Mouse (Mus musculus): ENCODE data around the gene Swt1.
"Not testable (repeated sequence)": the region's sequence is repeated elsewhere in the genome, so short reads cannot be mapped to it uniquely, and the experiment has no call there.

Gene Swt1

DNA sequence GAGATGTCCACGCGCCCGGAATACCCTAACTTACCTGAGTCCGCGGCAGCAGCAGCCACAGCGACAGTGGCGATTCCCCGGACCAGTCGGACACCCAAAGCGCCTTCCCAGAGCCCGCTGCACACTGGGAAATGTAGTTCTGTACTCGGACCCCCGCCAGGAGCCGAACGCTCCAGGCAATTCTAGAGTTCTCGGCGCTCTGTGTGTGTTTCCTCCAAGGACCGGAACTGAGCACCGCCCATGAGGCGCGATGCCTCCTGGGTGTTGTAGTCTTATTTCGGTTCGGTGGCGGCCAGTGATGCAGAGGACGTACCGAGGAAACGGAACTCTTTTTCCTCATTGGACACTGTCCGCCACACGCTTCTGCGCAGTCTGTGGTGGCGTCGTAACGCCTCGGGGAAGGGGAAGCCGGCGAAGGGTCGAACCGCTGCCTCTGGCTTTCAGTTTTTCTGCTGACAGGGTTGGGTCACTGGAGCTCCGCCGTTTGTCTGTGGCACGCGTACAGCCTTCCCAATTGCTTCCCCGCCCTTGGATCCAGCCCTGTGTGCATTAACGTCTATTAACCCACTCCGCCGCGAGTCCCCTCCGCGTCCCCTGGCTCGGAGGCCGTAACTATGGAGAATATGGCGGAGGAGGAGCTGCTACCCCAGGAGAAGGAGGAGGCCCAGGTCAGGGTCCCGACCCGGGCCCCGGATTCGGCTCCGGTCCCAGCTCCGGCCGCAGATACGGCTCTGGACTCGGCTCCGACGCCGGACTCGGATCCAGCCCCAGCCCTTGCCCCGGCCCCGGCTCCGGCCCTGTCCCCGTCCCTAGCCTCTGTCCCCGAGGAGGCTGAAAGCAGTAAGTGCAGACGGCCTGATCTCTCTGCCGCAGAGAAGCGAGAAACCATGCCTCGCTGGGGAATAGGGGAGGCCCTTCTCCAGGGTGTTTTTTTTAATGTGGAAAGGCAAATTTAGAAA, at the start of gene Swt1, which contains the start of gene Trmt1l:
TSS of gene Swt1 (minus strand) at position 193 of the 959 bp plus-strand sequence.
TSS of gene Trmt1l (plus strand) at position 280 of the 959 bp plus-strand sequence.
- DNase-seq (ENCODE audit: low read depth, low spot score): peak; percentile 95

DNA sequence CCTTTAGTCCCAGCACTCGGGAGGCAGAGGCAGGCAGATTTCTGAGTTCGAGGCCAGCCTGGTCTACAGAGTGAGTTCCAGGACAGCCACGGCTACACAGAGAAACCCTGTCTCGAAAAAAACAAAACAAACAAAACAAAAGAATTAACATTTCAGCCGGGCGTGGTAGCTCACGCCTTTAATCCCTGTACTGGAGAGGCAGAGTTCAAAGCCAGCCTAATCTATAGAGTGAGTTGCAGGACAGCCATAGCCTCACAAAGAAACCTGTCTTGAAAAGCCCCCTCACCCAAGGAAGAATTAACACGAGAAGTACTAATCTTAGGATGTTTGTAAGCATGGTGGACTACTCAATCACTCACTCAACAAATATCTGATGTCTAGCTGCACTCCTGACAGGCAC, 44.1 kb upstream of the Swt1 start:
- DNase-seq (ENCODE audit: low read depth, low spot score): not testable (repeated sequence)

DNA sequence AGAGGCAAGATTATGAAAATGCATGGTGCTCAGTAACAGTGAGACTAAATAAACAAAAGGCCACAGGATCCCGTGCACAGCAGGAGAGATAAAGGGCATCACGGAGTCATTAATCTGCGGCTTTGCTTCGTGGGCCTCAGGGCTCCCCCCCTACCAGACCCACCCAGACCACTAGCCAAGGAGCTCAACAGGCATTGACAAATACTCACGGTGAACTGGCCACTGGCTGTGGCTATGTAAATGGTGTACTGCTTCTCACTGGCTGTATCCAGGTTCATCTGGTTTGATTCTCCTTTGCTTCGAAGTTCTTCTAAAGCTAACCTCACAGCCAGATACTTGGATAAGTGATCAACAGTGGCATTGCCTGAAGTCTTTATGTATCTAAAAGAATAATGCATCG, 43.2 kb upstream of the Swt1 start:
- no peak for DNase-seq (ENCODE audit: low read depth, low spot score)

DNA sequence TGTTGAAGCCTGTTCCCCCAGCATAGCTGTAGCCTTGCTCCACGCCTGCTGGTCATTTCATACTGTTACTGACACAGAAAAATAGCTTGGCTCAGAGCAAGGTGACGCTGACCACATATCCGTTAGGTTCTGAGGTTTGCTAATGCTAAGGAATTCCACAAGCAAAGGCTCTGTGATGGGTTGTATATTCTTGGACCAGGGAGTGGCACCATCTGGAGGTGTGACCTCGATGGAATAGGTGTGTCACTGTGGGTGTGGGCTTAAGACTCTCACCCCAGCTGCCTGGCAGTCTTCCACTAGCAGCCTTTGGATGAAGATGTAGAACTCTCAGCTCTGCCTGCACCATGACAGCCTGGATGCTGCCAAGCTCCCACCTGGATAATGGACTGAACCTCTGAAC, 38.3 kb upstream of the Swt1 start:
- DNase-seq (ENCODE audit: low read depth, low spot score): no peak

DNA sequence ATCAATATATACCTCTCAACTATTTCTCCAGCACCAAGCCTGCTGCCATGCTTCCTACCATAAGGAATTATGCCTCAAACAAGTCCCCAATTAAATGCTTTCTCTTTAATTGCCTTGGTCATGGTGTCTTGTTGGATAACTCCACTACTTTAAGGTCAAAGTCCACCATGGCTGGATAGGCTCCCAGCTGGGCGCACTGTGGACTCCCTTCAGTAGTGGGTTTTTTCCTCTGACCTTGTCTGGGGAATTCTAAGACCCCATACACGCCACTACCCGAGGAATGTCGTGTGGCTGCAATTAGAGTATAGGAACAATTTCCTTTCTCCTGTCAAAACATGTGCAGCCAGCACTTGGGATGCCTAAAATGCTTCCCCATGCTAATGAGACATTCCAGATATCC, 36.7 kb upstream of the Swt1 start:
- no peak for DNase-seq (ENCODE audit: low read depth, low spot score)

DNA sequence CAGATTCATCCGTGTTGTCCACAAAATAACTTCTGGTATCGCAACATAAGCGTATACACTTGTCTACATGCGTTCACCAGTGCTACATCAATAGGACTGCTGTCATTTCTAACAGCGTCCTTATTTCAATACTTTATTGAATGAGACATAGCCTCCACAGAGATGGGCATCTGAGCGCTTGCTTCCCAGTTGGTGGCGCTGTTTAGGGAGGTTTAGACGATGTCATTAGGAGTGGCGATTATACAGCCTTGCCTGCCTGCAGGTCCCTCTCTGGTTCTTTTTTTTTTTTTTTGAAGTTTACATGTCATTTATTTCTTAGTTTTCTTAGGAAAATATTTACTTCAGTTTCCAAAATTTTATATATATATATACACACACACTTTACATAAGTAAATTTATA, 33.0 kb upstream of the Swt1 start:
- DNase-seq (ENCODE audit: low read depth, low spot score): peak; percentile 27

DNA sequence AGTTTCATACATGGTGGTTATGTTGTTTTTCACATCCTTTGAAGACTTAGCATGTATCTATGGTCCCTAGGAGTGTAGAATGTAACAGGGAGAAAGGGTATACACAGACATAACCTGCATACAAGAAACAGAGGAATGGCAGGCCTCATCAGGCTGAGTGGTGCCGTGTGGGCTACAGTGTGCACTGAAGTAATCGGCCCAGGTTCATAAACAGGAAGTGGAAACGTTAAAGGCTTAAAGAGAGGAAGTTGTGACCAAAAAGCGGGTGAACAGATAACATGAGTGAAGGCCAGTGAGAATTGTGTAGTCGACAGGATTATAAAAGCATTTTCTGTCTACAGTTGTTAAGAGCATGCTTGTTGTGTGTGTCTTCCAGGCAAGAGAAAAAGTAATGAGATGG, 28.8 kb upstream of the Swt1 start:
- peak; percentile 53 for DNase-seq (ENCODE audit: low read depth, low spot score)

DNA sequence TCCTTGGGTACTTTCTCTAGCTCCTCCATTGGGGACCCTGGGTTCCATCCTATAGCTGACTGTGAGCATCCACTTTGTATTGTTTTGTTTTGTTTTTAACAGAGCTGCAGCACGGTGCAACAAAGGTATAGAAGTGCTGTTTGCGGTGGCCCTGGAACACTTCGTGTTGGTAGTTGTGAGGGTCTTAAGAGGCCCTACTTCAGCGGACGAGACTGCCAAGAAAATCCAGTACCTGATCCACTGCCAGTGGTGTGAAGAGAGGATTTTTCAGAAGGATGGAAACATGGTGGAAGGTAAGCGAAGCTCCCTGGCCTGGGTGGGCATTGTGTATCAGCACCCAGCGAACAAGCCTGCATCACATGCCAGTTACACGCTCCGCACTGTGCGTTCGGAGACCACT, 23.7 kb upstream of the Swt1 start:
- DNase-seq (ENCODE audit: low read depth, low spot score): no peak

DNA sequence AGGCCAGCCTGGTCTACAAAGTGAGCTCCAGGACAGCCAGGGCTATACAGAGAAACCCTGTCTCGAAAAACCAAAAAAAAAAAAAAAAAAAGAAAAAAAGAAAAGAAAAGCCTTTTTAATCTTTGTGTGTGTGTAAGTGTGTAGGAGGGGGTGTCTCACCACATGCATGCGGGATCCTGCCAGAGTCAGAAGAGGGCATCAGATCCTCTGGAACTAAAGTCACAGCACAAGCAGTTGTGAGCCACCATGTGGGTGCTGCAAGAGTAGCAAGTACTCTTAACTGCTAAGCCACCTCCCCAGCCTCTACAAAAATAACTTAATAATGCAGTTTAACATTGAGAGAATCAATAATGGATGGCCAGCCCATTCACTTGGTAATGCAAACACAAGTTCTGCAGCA, 22.6 kb upstream of the Swt1 start:
- DNase-seq (ENCODE audit: low read depth, low spot score): no peak

DNA sequence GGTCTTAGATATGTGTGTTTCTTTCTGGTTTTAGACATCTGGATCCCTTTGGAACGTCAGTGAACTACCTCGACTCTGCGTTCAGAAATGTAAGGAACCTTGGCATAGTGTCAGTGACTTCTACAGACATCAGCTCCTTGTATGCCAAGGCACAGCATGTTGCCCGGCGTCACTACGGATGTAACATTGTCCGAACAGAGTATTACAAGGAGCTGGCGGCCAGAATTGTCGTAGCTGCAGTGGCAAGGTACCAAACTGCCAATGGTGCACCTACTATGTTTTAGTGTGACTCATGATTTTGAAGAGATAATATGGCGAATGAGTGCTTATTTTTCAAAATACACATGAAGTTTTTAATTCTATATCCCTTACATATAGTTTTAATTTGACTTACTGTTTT, 21.6 kb upstream of the Swt1 start:
- DNase-seq (ENCODE audit: low read depth, low spot score): no peak

DNA sequence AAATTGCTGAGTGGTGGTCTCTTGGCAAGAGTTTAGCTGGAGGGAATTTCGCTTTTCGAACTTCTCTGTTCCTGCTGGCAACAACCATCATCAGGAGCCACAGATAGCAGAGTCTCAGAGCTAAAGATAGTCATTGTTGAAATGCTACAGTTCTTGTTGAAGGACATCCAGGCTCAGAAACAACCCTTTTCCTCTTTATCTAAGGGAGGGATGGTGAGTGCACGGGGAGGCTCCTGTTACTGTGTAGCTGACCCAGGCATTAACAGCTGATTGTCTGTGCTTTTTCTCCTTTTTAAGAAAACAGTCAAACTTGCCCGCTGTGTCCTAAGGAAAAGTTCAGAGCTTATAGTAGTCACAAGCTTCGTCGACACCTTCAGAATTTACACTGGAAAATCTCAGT, 7.2 kb upstream of the Swt1 start:
- DNase-seq (ENCODE audit: low read depth, low spot score): no peak

DNA sequence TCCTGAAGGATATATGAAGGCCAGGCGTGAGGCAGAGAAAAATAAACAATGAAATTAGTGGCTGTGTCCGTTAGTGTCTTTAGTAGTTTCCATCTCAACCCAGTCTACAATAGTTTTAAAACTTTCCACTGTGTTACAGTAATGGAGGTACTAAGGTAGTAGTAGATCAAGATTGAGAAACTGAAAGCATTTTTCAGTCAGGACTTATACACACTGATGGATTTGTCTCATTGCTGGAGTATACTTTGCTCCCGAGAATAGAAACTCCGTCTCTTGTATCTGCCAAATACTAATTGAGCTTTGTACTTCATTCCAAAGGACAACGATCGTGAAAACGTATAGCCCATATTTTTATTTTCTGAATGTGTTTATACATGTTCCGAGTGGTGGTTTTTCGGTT, 1.1 kb upstream of the Swt1 start:
- peak; percentile 23 for DNase-seq (ENCODE audit: low read depth, low spot score)

DNA sequence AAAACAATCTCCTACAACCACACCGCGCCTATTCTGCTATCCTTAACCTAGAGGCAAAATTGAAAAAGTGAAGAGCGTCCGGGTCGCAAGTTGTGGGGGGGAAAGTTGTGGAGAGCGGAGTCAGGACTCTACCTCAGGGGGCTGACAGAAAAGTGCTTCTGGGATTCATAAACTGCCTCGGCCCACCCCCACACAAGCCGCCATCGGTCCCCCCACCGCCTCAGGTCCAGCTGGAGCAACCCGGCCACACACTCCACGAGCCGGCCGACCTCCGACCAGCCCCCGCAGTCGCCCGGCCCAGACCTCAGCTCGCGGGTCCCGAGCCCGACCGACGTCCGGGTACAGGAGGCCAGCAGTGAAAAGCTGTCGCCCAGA, 380 bp downstream of the Swt1 start:
- no peak for DNase-seq (ENCODE audit: low read depth, low spot score)

DNA sequence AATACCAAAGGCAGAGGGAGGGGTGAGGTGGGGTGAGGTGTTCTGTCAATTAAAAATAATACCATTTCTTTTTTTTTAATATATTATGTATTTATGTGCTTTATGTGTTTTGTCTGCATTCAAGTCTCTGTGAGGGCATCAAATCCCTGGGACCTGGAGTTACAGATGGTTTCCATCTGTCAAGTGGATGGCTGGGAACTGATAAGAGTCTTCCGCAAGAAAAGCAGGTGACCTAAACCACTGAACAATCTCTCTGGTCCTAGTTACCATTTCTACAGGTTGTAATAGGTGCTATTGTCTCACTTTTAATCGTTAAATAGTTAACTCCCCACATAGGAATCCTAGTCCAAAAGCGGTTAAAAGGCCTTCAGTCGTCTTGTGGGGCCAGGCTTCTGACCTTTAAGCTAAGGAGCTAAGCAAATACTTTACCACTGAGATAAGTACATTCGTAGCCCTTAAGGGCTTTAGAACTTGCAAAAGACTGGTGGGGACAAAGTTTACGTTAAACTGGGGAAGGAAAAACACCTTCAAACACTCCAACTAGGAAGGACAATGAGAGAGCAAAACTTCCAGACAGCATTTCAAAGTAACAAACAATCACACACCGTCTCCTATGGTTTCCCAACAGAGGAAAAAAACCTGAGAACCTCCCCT, 1.2 kb downstream of the Swt1 start:
- no peak for DNase-seq (ENCODE audit: low read depth, low spot score)

DNA sequence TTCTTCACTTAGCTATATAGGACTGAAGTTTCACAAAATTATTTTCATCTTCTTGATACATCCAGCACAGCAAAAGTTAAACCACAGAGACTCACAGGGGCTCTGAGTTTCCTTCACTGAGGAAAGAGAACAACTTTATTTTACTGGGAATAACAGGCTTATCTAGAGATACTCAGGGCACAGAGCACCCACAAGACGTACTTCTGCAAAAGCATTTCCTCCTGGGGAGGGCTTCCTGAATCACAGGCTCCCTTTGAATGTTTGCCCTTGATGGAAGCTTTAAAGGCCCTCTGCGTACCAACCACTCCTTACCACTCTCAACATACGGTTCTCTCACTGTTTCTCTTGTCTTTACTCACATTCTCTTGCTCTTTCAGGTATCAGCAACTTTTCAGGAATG, 6.1 kb downstream of the Swt1 start:
- DNase-seq (ENCODE audit: low read depth, low spot score): no peak

DNA sequence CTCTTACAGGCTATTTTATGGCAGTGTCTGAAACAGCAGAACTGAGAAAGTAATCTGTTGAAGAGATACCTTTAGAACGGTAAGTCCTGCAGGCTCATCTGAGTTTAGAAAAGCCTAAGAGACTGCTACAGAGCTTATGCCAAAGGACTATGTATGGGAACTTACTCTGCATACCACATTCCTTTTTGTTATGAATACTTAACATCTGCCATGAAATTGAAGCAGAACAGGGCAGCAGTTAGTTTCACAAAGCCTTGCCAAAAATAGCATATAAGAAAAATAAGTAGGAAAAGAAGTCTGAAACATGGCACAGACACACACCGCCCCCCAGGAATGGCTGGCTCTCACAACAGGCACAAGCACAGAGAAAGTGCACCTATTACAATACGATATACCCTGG, 18.4 kb downstream of the Swt1 start:
- no peak for DNase-seq (ENCODE audit: low read depth, low spot score)

DNA sequence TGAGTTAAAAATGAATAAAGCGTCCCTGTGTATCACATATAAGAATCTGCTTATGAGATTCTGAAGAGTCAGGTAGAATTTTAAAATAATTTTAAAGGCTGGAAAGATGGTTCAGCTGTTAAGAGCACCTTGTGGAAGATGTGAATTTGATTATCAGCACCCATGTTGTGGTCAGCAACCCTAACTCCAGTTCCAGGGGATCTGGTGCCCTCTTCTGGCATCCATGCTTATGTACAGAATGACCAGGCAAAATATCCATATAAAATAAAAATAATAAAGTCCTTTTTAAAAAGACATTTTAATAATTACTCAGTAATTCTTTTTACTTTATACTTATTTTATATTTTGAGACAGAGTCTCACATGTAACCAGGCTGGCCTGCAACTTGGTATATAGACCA, 38.2 kb downstream of the Swt1 start:
- DNase-seq (ENCODE audit: low read depth, low spot score): peak; percentile 16

DNA sequence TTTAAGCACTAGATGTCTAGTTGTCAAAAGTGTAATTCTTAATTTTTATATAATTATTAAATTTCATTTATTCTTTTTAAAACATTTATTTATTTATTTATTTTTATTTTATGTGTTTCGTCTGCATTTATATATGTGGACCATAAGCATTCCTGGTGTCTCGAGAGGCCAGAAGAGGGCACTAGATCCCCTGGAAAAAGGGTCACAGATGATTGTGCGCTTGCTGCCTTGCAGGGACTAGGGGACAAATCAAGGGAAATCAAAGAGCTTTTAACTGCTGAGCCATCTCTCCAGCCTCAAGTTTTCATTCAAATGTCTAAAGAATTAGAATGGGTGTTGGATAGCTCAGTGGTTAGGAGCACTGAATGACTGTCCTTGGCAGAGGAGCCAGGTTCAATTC, 50.9 kb downstream of the Swt1 start:
- DNase-seq (ENCODE audit: low read depth, low spot score): no peak

DNA sequence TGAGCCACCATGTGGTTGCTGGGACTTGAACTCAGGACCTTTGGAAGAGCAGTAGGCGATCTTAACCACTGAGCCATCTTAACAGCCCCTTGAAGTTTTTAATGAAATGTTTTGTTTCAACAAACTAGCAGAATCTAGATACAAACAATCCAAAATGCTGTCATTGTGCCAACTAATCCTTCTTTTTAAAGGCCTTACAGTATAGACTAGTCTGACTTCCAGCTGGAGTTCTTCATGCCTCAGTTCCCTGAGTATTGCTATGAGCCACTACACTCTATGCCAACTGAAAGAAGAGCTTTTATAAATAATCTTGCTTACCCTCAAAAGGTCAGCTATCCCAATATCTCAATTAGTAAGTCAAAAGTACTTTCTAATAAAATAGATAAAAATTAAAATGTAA, 55.4 kb downstream of the Swt1 start:
- no peak for DNase-seq (ENCODE audit: low read depth, low spot score)

DNA sequence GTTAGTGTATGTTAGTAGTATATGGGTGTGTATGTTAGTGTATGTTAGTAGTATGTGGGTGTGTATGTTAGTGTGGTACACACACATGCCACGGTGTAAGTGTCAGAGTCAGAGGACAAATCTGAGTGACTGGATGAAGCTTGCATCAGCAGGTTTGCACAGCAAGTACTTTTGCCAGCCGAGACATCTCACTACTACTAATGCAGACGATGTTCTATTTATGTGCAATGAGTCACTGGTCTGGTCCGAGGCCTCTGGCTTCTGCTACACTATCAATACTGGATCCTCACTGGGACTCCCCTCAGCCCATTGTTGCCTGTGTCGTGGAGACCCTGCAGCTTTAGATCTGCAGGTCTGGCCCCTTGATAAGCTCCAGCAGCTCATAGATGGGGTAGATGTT, 56.7 kb downstream of the Swt1 start:
- no peak for DNase-seq (ENCODE audit: low read depth, low spot score)

DNA sequence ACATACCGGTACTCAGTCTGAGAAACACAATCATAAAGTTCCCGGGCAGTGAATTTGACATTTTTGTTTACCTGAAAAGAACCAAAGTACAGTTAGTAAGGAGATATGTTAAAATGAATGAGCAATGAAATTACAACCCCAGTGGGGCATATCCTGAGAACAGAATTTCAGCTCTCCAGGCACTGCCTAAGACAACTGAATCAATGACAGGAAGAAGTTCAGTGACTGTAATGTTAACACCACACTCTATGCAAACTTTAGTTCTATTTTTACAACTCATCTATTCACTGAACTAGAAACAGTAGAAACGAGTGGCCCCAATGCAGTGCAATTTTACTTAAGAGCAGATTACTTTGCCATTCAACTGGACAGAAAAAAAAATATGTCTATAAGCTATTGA, 57.7 kb downstream of the Swt1 start:
- no peak for DNase-seq (ENCODE audit: low read depth, low spot score)

DNA sequence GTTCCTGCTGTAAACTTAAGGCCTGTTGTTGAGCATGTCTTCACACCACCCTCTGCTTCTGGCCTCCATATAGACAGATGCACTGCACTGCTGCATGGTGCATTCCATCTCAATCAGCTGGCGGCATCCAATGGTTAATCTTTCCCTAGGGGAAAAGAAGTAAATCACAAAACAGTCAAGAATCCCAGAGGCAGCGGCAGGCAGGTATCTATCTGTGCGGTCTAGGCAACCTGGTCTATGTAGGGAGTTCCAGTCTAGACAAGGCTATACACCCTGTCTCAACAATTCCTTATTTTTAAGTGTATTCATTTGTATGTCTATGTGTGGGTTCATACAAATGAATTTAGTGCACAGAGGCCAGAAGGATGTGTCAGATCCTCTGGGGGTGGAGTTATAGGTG, 59.8 kb downstream of the Swt1 start:
- DNase-seq (ENCODE audit: low read depth, low spot score): no peak

DNA sequence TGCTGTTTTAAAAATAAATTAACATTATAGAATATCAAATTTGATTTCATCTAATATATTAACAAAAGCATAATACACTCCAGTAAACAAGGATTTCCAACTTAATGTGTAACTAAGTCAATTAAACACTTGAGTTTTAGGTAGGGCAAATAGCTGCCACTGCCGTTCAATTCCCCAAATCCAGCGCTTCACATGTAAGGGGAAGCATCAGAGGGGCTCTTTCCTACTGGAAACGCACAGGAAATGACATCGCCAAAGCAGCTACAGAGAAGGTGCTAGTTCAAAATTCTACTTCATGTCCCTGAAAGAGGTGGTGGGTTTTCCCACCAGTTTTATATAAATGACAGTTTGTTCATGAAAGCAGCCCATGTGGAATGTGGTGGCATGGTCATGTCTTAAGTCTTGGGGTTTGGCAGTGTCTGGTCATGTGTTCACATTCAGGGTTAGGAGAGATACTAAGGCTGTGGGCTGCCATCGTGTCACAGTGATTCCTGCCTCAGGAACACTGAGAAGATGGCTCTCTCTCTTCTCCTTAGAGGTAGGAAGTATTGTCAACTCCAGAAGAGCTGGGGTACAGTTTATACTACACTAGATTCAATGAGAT, 60.4 kb downstream of the Swt1 start:
- no peak for DNase-seq (ENCODE audit: low read depth, low spot score)
